Mouse (Mus musculus) ES-Bruce4 (cell line): Measurements from ENCODE around the gene Stat5b.

Experiments used
- CTCF ChIP-seq: IDR thresholded peaks from one replicate; pipeline ENCODE4 v1.8.1; 2011; ENCODE audit warnings: low read depth, low read length
- POLR2A ChIP-seq: IDR thresholded peaks from one replicate; pipeline ENCODE4 v1.8.1; 2011; ENCODE audit warnings: low read length; ENCODE audit not compliant: insufficient read depth

- TF ChIP-seq POLR2A (no peak), CTCF (no peak)
Measured at GRCm38 (mm10) chr11:100738749-100739148, 111.8 kb downstream of the Stat5b start.
